Mouse (Mus musculus): Measurements from ENCODE around the gene Ago4.

DNA sequence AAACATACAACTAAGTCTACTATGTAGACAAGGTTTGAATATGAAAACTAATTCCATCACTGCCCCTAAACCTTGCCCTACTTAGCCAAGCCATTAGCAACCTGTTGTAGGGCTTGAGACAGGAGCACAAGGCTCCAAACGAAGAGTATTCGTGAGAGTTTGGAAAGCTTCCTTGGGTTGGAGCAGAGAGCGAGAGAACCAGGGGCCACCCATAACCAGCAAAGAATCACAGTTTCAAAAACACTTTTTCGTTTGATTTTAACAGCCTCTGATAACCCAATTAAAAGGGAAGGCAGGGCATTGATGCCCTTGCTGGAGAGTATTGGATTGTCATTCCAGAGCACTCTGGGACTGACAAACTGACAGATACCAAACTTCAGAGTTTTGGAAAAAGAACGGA, 980 bp downstream of the Ago4 start:
- TF ChIP-seq CTCF (IDR thresholded peaks at IDR 0.05; ENCODE audit: extremely low read depth, insufficient read depth, insufficient read length, insufficient replicate concordance), result no peak
- TF ChIP-seq POLR2A (IDR thresholded peaks at IDR 0.05; ENCODE audit: low read depth, low read length), result no peak
